Mouse (Mus musculus) adrenal gland, adult 2 months (tissue): ENCODE results near the gene Etnk1. TPM values are rescaled to one million over a fixed set of nuclear protein-coding genes. Genes with fewer than 3 reads are reported as not detected.
A peak's percentile ranks its signal among the peaks of the same experiment; 100 is the strongest.
"Not testable (repeated sequence)": the region's sequence is repeated elsewhere in the genome, so short reads cannot be mapped to it uniquely, and the experiment has no call there.

Source experiments
- DNase-seq: peaks from one replicate; pipeline ENCODE4 v3.0.0; 2021
- polyA plus RNA-seq: library from polyadenylated mRNA; depleted of rRNA; stranded (reverse); fragments of >200 nt; gene quantifications from 2 replicates; pipeline ENCODE4 v1.2.3, GENCODE M21; 2012
- total RNA-seq, 2 experiments: library from RNA; stranded (reverse); gene quantifications; 2 replicates each; pipeline ENCODE4 v1.2.3; 2021

Etnk1 gene
- total and polyA plus RNA-seq, 3 experiments: 42.0 to 98.3 (median 92.4) TPM

DNA sequence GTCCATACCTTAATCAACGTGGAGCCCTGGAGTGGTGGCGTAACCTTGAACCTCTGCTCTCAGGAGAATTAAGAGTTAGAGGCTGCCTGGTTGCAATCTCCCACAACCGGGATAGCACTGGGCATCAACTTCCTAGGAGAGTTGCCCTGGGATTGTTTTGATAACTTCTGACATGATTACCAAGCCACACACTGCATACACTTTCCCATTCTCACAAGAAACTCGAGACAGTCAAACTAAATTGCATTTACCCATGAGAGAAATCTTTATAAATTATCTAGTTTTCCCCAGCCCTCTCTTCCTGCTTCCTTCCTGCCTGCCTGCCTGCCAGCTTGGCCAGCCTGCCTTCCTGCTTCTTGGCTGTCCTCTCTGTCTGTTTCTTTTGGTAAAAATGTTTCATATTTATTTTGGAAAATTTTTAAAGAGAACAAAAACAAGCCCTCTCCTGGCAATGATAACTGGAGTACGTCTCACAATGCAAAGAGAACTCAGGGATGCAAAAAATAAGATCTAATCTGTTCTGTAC lies 17.2 kb upstream of the Etnk1 start:
- peak; percentile 34 for DNase-seq

DNA sequence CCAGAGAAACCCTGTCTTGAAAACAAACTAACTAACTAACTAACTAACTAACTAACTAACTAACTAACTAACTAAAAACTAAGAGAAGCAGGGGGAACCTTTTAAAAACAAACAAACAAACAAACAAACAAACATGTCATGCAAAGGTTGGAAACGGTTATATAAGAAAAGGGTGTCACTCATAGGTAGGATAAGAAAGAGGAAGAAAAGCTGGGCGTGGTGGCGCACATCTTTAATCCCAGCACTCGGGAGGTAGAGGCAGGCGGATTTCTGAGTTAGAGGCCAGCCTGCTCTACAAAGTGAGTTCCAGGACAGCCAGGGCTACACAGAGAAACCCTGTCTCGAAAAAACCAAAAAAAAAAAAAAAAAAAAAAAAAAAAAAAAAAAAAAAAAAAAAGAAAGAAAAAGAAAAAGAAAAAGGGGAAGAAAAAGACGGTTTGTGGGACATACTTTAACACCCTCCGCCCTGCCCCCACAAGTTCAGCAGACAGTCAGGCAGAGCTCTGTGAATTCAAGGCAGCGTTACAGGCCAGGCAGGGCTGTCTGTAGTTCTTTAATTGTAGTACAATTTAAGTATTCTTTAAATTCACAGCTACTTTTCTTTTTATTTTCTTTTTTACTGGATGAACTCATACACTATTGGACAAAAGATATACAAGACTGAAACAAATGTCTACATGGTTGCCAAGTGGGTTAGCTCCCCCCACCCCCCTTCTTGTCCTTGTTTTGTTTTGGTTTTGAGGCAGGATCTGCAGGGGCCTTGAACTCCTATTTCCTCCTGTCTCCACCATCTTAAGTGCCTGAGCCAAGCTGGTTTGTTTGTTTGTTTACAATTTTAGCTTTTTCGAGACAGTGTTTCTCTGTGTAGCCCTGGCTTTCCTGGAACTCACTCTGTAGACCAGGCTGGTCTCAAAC lies 15.7 kb upstream of the Etnk1 start:
- DNase-seq: not testable (repeated sequence)

DNA sequence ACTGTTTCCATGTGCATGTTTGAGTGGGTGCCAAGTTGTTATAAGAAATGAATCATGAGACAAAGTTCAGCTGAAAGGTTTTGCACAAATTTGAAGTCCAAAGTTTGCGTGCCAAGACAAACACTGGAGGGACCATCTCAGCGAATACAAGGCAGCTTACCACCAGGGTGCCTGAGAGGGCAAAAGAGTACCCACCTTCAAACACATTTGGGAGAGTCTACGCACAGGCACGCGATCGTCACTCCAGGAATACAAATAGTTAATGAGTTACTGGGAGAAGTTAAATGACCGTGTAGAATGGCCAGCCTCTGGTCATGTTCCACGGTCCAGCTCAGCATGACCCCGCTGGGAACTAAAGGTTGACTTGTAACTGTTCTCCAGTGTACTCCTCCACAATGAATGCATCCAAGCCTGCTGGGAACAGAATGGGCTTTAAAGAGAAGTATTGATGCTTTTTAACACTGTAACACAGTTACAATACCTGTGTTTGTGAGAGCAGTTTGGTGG lies 14.6 kb upstream of the Etnk1 start:
- DNase-seq: peak; percentile 70

DNA sequence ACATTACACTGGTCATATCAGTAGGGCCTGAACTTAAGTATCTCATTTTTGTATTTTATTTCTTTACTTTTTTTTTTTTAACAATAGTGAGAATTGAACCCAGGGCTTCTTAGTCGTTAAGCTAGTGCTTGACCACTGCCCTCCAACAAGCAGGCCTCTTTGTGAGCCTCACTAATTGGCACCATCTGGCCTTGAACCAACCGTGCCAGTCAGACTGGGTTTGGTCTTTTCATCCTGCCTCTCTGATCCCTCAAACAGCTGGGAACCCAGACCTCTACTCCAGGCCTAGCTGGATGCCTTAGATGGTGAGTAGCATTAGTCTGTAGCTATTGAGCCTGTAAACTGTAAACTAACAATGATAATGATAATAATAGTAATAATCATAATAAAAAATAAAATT lies 13.9 kb upstream of the Etnk1 start:
- no peak for DNase-seq

DNA sequence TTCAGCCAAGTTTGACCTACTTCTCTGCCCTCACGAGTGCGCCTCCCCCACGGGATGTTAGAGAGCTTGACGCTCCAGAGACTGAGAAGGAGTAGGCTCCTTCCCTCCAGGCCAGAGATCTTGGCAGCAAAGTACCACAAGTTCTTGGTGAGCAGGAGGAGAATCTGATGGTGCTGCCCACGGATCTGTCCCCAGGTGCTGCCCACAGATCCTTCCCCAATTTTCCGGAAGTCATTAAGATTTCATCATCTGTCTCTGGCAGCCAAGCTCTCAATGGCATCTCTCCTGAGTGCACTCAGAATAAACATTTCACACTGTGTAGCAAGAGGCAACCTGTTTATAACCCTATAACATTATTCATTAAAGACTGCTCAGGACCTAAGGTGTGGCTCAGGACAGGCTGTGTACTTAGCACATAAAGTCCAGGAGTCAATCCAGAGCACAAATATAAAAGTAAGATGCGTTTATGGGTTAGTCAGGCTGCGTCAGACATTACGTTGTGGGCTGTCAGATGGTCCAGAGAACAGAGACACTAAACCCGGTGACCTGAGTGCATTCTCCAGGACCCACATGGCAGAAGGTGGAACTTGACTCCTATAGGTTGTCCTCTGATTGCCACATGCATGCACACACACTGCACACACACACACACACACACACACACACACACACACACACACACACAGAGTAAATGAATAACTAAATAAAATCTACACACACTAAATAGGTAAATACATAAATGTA lies 13.1 kb upstream of the Etnk1 start:
- no peak for DNase-seq

DNA sequence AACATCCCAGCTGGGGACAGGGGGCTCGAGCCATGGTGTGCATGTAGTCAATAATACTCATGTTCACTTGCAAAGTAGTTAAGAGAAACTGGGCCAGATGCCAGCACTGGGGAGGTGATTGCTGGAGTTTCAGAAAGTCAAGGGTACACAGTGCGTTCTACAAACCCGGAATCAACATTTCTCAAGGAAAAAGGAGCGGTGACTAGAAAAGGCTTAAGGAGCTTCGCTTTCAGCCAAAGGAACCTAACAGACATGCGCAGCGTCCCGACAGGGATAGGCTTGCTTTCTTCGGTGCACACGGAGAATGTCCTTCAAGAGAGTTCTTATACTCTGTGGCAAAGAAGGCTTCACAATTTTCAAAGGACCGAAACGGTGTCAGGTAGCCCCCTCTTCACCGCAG lies 12.1 kb upstream of the Etnk1 start:
- DNase-seq: peak; percentile 74

DNA sequence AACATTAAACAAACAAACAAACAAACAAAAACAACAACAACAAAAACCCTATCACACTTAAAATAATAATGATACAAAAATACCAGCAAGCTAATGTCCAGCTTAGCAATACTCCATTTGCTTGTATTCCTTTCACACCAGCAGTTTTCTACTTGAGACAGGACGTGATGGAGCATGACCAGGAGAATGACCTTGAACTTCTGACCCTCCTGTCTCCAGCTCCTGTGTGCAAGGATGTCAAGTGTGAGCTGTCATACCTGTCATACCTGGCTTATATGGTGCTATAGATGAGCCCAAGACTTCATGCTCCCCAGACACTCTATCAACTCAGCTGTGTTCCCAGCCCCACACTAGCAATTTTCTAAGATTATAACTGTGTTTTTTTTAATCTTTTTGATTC lies 11.0 kb upstream of the Etnk1 start:
- no peak for DNase-seq

DNA sequence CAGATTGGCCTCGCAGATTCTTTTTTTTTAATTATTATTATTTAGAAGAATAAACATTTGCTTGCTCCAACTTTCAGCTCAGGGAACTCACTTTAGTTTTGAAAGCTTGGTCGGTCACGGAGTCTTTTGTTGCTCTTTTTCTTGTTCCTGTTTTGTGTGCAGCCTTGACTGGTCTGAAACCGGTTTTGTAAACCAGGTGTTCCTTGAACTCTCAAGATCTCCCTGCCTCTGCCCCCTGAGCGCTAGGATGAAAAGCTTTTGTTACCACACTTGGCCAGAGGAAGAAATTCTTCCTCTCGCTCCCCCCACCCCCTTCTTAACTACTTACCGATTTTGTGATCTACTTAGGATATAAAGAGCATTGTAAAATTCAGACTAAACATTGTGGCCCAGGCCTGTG lies 10.3 kb upstream of the Etnk1 start:
- no peak for DNase-seq

DNA sequence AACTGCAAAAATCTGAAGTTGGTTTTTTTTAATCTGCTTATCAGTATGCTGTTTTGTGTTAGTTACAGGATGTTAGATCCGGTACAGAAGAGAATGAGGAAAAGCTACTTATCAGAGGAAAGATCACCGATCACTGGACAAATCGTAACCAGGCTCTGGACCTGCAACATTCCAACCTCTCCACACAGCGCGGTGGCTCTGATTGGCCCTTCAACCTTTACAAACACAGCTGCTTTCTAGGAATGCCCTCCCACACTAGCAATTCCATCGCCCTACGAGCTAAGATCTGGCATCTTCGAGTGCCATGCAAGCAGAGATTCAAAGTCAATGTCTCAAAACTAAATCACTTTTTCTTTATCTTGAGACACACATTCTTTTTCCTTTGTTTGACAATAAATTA lies 9.6 kb upstream of the Etnk1 start:
- DNase-seq: no peak

DNA sequence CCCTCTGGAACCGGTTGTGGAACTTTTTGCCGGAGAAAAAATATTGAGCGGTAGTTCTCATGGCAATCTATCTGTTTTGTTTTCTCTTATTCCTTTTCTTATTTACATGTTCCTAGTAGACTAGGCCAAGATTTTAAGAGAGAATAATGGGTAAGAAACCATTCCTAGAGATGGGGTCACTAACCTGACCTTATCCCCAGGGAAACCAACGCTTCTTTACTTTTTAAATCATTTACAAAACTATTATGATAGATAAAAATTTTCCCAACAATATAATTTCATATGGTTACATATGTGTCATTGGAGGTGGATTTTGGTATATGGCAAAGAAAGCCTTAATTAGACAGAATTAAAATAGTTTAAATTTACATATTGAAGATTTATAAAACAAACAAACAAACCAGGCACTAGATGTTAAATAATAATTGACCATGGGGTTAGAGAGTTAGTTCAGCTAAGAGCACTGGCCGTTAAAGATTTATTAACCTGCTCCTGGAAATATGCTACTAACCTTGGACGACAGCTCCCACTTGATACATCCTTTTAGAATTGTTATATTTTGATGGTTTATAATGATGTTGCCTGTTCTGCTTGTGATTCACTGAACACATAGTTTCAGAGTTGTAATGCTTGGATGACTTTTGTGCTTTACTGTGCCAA lies 6.3 kb upstream of the Etnk1 start:
- DNase-seq: no peak

DNA sequence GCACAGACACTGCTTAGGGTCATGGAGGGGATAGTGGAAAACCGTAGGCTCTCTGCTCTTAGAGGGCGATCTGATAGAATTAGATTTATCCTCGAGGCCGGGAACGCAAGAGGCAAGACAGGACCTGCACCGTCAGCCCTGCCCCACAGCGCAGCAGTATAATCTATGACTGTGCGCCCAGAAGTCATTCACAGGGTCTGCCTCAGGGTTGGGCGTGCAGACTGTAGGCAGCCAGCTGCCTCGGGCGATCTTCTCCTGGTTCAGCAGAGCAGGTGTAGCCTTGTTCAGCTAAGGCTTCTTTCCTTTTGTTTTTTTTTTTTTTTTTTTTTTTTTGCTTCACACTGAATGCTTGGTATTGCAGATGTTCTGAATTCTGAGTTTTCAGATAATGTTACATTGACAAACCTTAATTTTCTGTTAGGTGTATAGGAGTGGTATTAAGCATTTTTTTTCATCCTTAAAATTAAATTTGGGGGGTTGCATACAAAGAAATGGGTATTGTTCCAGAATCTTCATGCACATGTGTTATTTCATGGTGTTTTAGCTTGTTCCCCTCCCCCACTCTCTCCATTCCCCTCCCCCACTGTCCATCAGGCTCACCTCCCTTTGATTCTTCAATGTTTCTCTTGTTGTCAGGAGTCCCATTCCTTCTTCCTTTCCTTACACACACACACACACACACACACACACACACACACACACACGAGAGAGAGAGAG lies 4.7 kb upstream of the Etnk1 start:
- no peak for DNase-seq

DNA sequence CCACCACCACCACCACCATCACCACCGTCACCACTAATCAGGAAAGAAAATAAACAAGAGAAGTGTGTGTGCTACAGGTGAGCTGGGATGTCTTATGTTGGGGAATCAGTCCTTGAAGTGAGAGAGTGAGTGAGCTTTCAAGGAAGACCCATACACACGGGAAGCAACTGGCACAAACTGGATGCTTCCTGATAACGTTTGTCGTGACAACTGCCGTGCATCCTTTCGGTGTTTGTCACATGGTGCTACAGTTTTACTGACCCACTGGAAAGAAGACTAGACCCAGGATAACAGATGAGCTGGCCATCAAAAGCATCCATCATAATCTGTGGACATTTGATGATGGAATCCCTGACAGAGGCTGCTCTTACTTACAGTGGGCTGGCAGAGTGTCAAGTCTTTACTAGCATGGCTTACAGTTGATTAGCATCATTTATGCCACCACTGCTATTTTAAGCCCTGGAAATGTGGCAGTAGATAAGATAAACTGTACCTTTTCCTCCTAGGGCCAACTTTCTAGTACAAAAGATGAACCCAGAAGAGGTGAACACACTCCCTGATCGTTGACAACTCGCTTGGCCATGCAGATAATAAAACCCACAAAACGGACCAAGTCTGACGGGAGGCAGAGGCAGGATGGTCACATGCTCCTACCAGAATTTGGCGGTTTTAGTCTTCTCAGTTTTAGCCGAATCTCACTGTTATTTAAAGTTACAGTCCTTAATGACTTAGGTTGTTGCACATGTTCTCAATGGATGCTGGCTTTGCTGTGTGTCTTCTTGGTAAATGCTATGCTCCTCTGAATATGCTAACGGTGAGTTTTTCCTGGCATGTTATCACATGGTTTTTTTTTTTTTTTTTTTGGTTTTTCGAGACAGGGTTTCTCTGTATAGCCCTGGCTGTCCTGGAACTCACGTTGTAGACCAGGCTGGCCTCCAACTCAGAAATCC lies 2.8 kb upstream of the Etnk1 start:
- no peak for DNase-seq

DNA sequence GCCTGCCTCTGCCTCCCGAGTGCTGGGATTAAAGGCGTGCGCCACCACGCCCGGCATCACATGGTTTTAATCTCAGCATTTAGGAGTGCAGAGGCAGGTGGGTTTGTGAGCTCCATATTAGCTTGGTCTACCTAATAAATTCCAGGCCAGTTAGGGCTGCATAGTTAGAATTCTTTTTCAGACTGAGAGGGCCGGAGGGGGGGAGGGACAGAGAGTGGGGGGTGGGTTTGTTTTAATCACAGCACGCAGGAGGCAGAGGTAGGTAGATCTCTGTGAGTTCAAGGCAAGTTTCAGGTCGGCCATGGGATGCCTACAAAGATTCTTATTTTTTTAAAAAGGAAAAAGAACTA lies 2.1 kb upstream of the Etnk1 start:
- no peak for DNase-seq

DNA sequence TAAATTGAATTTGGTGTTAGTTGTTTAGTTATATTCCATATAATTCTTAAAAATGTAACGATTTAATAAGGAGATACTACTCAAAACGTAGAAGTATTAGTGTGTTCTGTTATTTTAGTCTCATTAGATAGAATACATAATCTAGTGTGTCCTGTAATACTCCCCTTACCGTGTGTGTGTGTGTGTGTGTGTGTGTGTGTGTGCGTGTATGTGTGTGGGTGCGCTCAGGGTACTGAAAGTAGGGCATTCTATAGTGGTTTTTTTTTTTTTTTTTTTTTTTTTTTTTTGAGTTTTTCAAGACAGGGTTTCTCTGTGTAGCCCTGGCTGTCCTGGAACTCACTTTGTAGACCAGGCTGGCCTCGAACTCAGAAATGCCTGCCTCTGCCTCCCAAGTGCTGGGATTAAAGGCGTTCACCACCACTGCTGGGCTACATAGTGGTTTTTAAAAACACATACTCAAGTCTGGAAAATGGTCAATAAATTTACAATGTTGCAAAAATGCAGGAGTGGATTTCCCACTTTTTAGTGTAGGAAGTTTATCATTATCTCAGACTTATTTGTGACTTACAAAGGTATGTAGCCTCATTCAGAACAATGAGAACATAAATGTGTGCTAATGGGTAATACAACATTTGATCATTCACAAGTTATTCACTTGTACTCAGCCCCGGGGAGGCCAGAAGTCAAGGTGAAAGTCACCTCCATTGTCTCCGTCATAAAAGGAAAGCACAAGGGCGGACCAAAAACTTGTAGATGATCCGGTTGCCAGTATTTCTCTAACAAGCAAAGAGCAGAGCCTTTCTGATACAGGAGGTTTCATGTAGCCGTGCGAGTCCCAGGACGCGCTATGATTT lies 1.4 kb upstream of the Etnk1 start:
- no peak for DNase-seq

DNA sequence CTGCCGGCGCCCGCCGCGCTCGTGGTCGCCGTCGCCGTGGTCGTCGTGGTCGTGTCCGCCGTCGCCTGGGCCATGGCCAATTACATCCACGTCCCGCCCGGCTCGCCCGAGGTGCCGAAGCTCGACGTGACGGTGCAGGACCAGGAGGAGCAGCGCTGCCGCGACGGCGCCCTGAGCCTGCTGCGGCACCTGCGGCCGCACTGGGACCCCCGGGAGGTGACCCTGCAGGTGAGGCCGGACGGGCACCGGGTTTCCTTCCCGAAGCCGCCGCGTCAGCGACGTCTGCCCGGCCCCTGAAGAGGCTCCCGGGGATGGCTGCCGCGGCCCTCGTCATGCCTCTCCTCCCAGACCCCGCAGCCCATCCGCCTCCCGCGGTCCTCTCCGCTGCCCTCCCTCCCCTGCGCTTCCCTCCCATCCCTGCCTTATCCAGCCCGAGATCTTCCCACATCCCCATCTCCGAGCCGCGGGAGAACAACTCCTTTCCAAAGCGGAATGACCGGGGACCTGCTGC lies 443 bp downstream of the Etnk1 start:
- DNase-seq: no peak

DNA sequence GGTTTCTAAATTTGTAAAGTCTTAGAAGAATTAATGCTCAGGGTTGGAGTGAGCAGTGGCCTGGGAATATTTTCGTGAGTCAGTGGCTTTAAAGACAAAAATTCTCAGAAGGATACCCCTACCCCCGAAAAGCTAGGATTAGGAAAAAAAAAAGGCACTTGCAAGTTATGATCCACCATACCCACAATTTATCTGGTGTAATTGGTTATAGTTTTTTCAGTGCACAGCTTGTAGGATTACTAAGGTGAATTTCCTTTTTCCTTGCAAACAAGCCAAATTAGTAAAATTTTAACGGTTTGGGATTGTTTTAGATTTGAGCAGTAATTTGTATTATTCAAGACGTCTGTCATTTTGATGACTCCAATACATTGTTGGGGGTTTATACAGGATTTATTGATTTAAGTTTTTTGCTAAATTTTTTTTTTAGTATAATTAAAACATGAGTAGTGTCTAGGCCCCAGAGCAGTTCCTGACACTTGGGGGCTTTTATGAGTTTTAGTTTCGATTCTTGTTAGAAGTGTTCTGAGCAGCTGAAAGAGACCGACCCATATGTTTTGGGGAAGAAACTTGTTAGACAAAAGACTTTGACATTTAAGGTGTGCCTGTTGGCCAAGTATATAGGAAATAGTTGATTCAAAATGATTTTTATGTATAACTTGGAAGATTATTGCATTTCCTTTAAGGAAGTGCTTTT lies 1.1 kb downstream of the Etnk1 start:
- no peak for DNase-seq

DNA sequence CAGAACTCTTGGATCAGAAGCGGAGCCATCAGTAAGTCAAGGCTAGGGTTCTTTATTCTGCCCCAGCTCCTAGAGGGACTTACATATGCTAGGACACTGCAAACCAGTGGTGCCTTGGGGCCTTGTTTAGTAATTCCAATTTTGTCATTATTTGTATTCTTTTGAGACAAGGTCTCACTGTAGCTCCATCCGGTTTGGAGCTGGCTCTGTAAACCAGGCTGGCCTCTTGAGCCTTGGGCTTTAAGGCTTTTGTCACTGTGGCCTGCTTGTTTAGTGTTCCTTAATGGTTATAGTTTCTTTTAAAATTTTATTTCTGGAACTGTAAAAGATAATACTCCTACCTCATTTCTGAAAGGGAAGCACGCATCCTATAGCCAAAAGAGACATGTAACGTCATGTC lies 2.4 kb downstream of the Etnk1 start:
- DNase-seq: no peak

DNA sequence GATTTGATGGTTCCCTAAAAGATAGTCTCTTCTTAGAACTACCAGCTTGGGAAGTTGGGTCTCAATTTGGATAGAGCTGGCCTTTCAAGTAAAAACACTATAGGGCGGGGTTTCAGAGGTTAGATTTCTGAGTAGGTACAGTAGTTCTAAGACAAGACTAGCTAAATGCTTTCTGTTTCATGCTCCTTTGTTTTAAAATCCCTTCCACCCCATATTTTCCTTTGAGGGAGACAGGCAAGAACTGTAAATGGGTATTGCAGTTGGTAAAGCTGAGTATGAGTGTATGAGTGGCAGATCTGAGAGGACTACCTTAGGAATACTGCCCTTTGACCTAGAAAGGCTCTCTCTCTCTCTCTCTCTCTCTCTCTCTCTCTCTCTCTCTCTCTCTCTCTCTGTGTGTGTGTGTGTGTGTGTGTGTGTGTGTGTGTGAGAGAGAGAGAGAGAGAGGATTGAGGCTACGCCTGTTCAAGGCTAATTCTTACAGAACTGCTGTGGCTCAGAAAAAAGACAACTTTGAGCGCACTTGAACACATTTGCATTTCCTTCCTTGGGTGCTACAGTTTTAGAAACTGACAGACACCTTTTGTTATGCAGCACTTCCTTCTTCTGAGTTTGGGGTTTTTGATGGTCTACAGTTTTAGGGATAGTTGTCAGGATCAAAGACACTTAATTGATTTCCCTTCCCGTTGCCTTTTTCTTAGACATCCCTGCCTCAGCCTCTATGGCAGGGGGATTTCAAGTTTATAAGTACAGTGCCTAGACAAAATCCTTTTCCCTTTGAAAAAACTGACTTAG lies 3.3 kb downstream of the Etnk1 start:
- no peak for DNase-seq
